Mouse (Mus musculus) megakaryocyte, embryonic 14.5 days (primary cell): ENCODE results near the gene Aloxe3.

ENCODE experiments used
- FLI1 ChIP-seq: IDR thresholded peaks from 2 replicates; pipeline ENCODE4 v1.6.1; 2012; ENCODE audit warnings: low read length, inconsistent platforms, mixed read lengths
- GATA1 ChIP-seq: IDR thresholded peaks from 3 replicates; pipeline ENCODE4 v1.6.1; 2012; ENCODE audit warnings: mixed read lengths, low read length, inconsistent platforms, borderline replicate concordance

DNA sequence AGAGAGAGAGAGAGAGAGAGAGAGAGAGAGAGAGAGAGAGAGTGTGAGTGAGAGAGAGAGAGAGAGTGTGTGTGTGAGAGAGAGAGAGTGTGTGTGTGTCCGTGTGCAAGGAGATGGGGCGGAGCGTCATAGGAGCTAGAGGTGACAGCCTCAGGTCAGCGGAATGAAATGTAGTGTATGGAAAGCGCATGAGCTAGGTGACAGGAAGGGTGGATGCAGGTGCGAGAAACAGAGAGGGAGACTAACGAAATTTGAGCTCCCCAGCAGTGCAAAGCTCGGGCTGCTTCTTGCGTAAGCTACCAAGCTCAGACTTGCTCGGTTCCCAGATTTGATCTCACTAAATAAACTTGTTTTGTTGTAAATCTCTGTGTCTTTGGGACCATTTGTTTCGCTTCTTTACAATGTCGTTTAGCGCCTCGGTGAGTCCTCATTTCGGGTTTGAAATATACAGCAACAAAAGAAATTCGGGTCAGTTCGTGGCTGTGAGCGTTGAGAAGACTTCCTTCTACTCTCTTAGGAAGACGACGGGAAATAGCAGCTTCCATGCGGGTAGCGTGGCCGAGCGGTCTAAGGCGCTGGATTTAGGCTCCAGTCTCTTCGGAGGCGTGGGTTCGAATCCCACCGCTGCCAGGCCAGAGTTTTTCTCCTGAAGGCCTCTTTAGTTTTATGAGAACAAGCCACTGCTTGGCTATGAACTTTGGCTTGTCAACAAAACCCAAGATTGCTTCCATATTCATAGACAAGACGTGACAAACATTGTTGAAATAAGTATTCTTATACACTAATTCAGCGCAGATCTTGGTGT is 1.8 kb upstream of the Aloxe3 start:
- TF ChIP-seq FLI1: no peak
- TF ChIP-seq GATA1: no peak
